Mouse (Mus musculus) forebrain, embryonic 16.5 days (tissue): Measurements from ENCODE around the gene Stk25. TPM values are rescaled to one million over a fixed set of nuclear protein-coding genes. Genes with fewer than 3 reads are reported as not detected.

ENCODE experiments used
- ATAC-seq: fragments of 200-750 bp; cut with Nextera tagmentation; 2 replicates; pipeline ENCODE4 v1.8.0; 2017; ENCODE audit warnings: mild to moderate bottlenecking, moderate library complexity
- H3K27ac ChIP-seq: fragments of 300-500 bp; sonication (generic); 2 replicates; pipeline ENCODE4 v1.5.1; 2014; ENCODE audit warnings: low read length, control low read depth
- H3K27me3 ChIP-seq: fragments of 300-500 bp; sonication (generic); replicated peaks from 2 replicates; pipeline ENCODE4 v1.6.1; 2014; ENCODE audit warnings: low read length; ENCODE audit not compliant: control insufficient read depth, insufficient read depth
- H3K36me3 ChIP-seq: fragments of 300-500 bp; sonication (generic); 2 replicates; pipeline ENCODE4 v1.6.1; 2014; ENCODE audit not compliant: control insufficient read depth, insufficient read depth
- H3K4me1 ChIP-seq: fragments of 300-500 bp; sonication (generic); replicated peaks from 2 replicates; pipeline ENCODE4 v1.6.1; 2014; ENCODE audit warnings: low read length; ENCODE audit not compliant: control insufficient read depth, insufficient read depth
- H3K4me2 ChIP-seq: fragments of 300-500 bp; sonication (generic); 2 replicates; pipeline ENCODE4 v1.6.1; 2014; ENCODE audit warnings: mild to moderate bottlenecking, low read length, control low read depth
- H3K4me3 ChIP-seq: fragments of 300-500 bp; sonication (generic); replicated peaks from 2 replicates; pipeline ENCODE4 v1.5.1; 2014; ENCODE audit warnings: mild to moderate bottlenecking, low read length, control low read depth
- H3K9ac ChIP-seq: fragments of 300-500 bp; sonication (generic); replicated peaks from 2 replicates; pipeline ENCODE4 v1.6.1; 2014; ENCODE audit warnings: low read depth, low read length, control low read depth
- H3K9me3 ChIP-seq: fragments of 300-500 bp; sonication (generic); 2 replicates; pipeline ENCODE4 v1.6.1; 2016; ENCODE audit warnings: low read length; ENCODE audit not compliant: control insufficient read depth
- WGBS: fragments of 180-500 bp; shearing (Covaris S2); extraction: QIAGEN DNeasy Blood & Tissue Kit; methylation state at CpG from one replicate; pipeline ENCODE4 v1.1.7; 2014; 5-methylcytosine and 5-hydroxymethylcytosine counted together
- polyA plus RNA-seq: library from polyadenylated mRNA; unstranded; fragments of >200 nt; fragmentation: Nextera tagmentation; extraction: Ambion mirVana; gene quantifications from 2 replicates; pipeline ENCODE4 v1.2.1, GENCODE M21; 2015

Gene Stk25
- polyA plus RNA-seq, 1 experiment from 2014 or later, result 341 TPM

GRCm38 (mm10) chr1:93595916-93596315 is 62.5 kb downstream of the Stk25 start:
- Histone ChIP-seq H3K4me2 (no peak overlapping the region), H3K9me3 (no peaks in the 10 kb centered on the region), H3K4me3 (no peak overlapping the region), H3K4me1 (no peaks in the 10 kb centered on the region), H3K9ac (no peak overlapping the region), H3K36me3 (no peaks in the 10 kb centered on the region), H3K27me3 (no peaks in the 10 kb centered on the region), H3K27ac (no peak overlapping the region)
- 77% methylated on average over 6 of the region's 6 CpGs for WGBS
- ATAC-seq, result no peak

GRCm38 (mm10) chr1:93593960-93594359 is 64.5 kb downstream of the Stk25 start:
- H3K9ac ChIP-seq, result no peak overlapping the region
- no peaks in the 10 kb centered on the region for H3K27me3 ChIP-seq
- no peak for ATAC-seq
- H3K36me3 ChIP-seq, result no peaks in the 10 kb centered on the region
- H3K4me2 ChIP-seq, result no peak overlapping the region
- H3K9me3 ChIP-seq, result no peaks in the 10 kb centered on the region
- H3K4me3 ChIP-seq, result no peak overlapping the region
- no peaks in the 10 kb centered on the region for H3K4me1 ChIP-seq
- no peak overlapping the region for H3K27ac ChIP-seq

DNA sequence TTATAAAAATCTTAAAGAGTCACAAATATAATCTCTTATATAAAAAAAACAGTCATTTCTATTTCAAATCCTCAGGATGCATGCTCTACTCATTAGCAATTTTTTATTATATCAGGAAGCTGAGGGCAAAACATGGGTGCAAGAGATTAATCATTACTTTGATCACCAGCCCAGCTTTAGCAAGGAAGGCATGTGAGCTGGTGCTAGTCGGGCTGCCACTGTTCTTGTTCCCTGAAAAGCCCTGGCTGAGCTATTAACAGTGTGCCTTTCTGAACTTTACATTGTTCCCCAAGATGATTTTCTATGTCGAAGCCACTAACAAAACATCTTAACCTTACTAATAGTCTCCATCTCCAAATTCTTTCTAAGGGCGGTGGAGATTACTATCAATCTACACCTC is 70.1 kb downstream of the Stk25 start:
- no peak overlapping the region for H3K4me2 ChIP-seq
- ATAC-seq, result no peak
- no peak overlapping the region for H3K9ac ChIP-seq
- 64% methylated on average over 3 of the region's 3 CpGs for WGBS
- H3K4me1 ChIP-seq, result no peaks in the 10 kb centered on the region
- no peak overlapping the region for H3K4me3 ChIP-seq
- H3K36me3 ChIP-seq, result no peaks in the 10 kb centered on the region
- no peak overlapping the region for H3K27ac ChIP-seq
- no peaks in the 10 kb centered on the region for H3K9me3 ChIP-seq
- no peaks in the 10 kb centered on the region for H3K27me3 ChIP-seq

- no peak for ATAC-seq
- Histone ChIP-seq H3K4me2 (no peak overlapping the region), H3K4me3 (no peak overlapping the region), H3K27me3 (no peaks in the 10 kb centered on the region), H3K27ac (no peak overlapping the region), H3K9ac (no peak overlapping the region), H3K9me3 (no peaks in the 10 kb centered on the region), H3K4me1 (no peaks in the 10 kb centered on the region), H3K36me3 (no peaks in the 10 kb centered on the region)
- 95% methylated on average over 7 of the region's 7 CpGs for WGBS
Measured at GRCm38 (mm10) chr1:93581545-93581944, 76.9 kb downstream of the Stk25 start.

GRCm38 (mm10) chr1:93577861-93578260 is 80.6 kb downstream of the Stk25 start:
- Histone ChIP-seq H3K9me3 (no peaks in the 10 kb centered on the region), H3K4me1 (no peaks in the 10 kb centered on the region), H3K4me3 (no peak overlapping the region), H3K4me2 (no peak overlapping the region), H3K36me3 (no peaks in the 10 kb centered on the region), H3K9ac (no peak overlapping the region), H3K27ac (no peak overlapping the region), H3K27me3 (no peaks in the 10 kb centered on the region)
- ATAC-seq, result no peak
- WGBS, result 86% methylated on average over 4 of the region's 4 CpGs

DNA sequence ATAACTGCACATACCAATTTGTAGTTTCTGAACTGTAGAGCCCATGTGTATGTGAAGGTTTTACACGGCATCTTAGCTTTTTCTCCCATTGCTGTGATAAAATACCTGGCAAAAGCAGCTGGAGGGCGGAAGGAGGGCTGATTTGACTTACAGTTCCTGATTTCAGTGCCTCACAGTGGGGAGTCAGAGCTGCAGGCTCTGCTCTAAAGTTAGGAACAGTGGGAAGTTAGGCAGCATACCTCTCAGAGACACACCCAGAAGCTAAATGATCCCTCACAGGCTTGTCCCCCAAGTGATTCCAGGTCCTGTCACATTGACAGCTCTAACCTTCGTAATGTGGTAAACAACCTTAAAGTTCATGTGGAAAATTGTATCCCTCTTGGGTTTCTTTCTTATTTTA is 81.4 kb downstream of the Stk25 start:
- H3K36me3 ChIP-seq, result no peaks in the 10 kb centered on the region
- 81% methylated on average over 3 of the region's 3 CpGs for WGBS
- no peak overlapping the region for H3K27ac ChIP-seq
- H3K27me3 ChIP-seq, result no peaks in the 10 kb centered on the region
- H3K9ac ChIP-seq, result no peak overlapping the region
- no peaks in the 10 kb centered on the region for H3K9me3 ChIP-seq
- no peak overlapping the region for H3K4me3 ChIP-seq
- no peak for ATAC-seq
- no peaks in the 10 kb centered on the region for H3K4me1 ChIP-seq
- no peak overlapping the region for H3K4me2 ChIP-seq

Other genes starting within 250 kb of the Stk25 start
- gene Hdlbp, start 179.8 kb downstream of the Stk25 start, polyA plus RNA-seq, result 61.6 and 62.8 TPM in 2 replicates
- 3.9 TPM in 2 replicates for gene Farp2, start 146.6 kb downstream of the Stk25 start, polyA plus RNA-seq
- gene Bok, start 27.0 kb upstream of the Stk25 start, polyA plus RNA-seq, result 89.5 and 104 TPM in 2 replicates
- gene Atg4b, start 92.8 kb upstream of the Stk25 start, polyA plus RNA-seq, result 104 and 108 TPM in 2 replicates
- gene Thap4, start 96.2 kb upstream of the Stk25 start, polyA plus RNA-seq, result 47.5 and 50.2 TPM in 2 replicates
- gene Dtymk, start 143.3 kb upstream of the Stk25 start, polyA plus RNA-seq, result 180 and 189 TPM in 2 replicates
- 11.9 and 12.3 TPM in 2 replicates for gene Ing5, start 145.3 kb upstream of the Stk25 start, polyA plus RNA-seq
- 17.2 and 19.5 TPM in 2 replicates for gene D2hgdh, start 166.2 kb upstream of the Stk25 start, polyA plus RNA-seq
- gene Gal3st2, start 202.6 kb upstream of the Stk25 start, polyA plus RNA-seq, result not detected in 2 replicates